ENCODE assay signal across 1 mouse cellular context in genomic region chr19:37667855-37668594, GRCm38 (mm10).
A peak's percentile ranks its signal among the peaks of the same experiment; 100 is the strongest.
TF ChIP-seq lines count a peak whose summit lies in the region.

No protein-coding gene starts in this region.

TF ChIP-seq in MEL, 35 proteins besides CTCF, POLR2A, EP300 and RAD21 (continued from another document):
- TF ChIP-seq NELFE (IDR thresholded peaks at IDR 0.05; ENCODE audit: low read depth, low read length): no peak
- TF ChIP-seq ZKSCAN1 (IDR thresholded peaks at IDR 0.05; ENCODE audit: low read depth, low read length): no peak
- 0 out of 2 replicates have a peak, but pooled peaks have one; percentile 27 for TF ChIP-seq MYC (IDR thresholded peaks at IDR 0.05; ENCODE audit: low read depth, low read length)
- no peak for TF ChIP-seq USF2 (IDR thresholded peaks at IDR 0.05; ENCODE audit: borderline replicate concordance in 1 of 2, insufficient read depth in 1 of 2, low read depth in 1 of 2, low read length in 2 of 2)
- no peak for TF ChIP-seq KAT2A (conservative IDR thresholded peaks at IDR 0.05; ENCODE audit: low read depth, low read length)
- peak; percentile 68 for TF ChIP-seq MXI1 (IDR thresholded peaks at IDR 0.05; ENCODE audit: low read depth, low read length)
- TF ChIP-seq MAX (IDR thresholded peaks at IDR 0.05; ENCODE audit: low read length): peak; percentile 72
- TF ChIP-seq UBTF (IDR thresholded peaks at IDR 0.05; ENCODE audit: borderline replicate concordance, insufficient read depth, low read depth, low read length): no peak
- no peak for TF ChIP-seq CHD2 (IDR thresholded peaks at IDR 0.05; ENCODE audit: low read length)
- TF ChIP-seq MAFK (IDR thresholded peaks at IDR 0.05; ENCODE audit: borderline replicate concordance, low read depth, low read length): peak; percentile 32; the same call in 1 of the 2 replicates
- TF ChIP-seq POLR2AphosphoS2 (IDR thresholded peaks at IDR 0.05; ENCODE audit: low read length): no peak
- peak; percentile 41; the same call in 1 of the 2 replicates for TF ChIP-seq MAZ (IDR thresholded peaks at IDR 0.05; ENCODE audit: low read depth, low read length)
- TF ChIP-seq TBP (IDR thresholded peaks at IDR 0.05; ENCODE audit: low read depth, low read length): no peak
- no peak for TF ChIP-seq E2F4 (IDR thresholded peaks at IDR 0.05; ENCODE audit: borderline replicate concordance, low read depth, low read length)
